Mouse (Mus musculus) lung, postnatal 0 days (tissue): ENCODE measurements around the gene Rps18. TPM values are rescaled to one million over a fixed set of nuclear protein-coding genes. Genes with fewer than 3 reads are reported as not detected.
"Not testable (repeated sequence)": the region's sequence is repeated elsewhere in the genome, so short reads cannot be mapped to it uniquely, and the experiment has no call there.

Source experiments
- ATAC-seq: fragments of 200-750 bp; cut with Nextera tagmentation; 2 replicates; pipeline ENCODE4 v1.8.0; 2017; ENCODE audit warnings: moderate library complexity
- DNase-seq: peaks from one replicate; pipeline ENCODE4 v3.0.0-alpha.2; 2016; ENCODE audit warnings: low spot score
- H3K27ac ChIP-seq: fragments of 300-500 bp; sonication (generic); 2 replicates; pipeline ENCODE4 v1.5.1; 2014; ENCODE audit warnings: antibody characterized with exemption, mild to moderate bottlenecking, low read length, mixed read lengths
- H3K27me3 ChIP-seq: fragments of 300-500 bp; sonication (generic); replicated peaks from 2 replicates; pipeline ENCODE4 v1.6.1; 2014; ENCODE audit warnings: low read length, mixed read lengths; ENCODE audit not compliant: insufficient read depth
- H3K36me3 ChIP-seq: fragments of 300-500 bp; sonication (generic); 2 replicates; pipeline ENCODE4 v1.6.1; 2014; ENCODE audit warnings: low read length, mixed read lengths; ENCODE audit not compliant: insufficient read depth
- H3K4me1 ChIP-seq: fragments of 300-500 bp; sonication (generic); 2 replicates; pipeline ENCODE4 v1.6.1; 2014; ENCODE audit warnings: antibody characterized with exemption, low read depth, low read length, mixed read lengths; ENCODE audit not compliant: insufficient read depth
- H3K4me2 ChIP-seq: fragments of 300-500 bp; sonication (generic); replicated peaks from 2 replicates; pipeline ENCODE4 v1.6.1; 2014; ENCODE audit warnings: low read depth, mild to moderate bottlenecking, low read length, moderate library complexity, mixed read lengths
- H3K4me3 ChIP-seq: fragments of 300-500 bp; sonication (generic); 2 replicates; pipeline ENCODE4 v1.5.1; 2014; ENCODE audit warnings: low read depth, low read length
- H3K9ac ChIP-seq: fragments of 300-500 bp; sonication (generic); replicated peaks from 2 replicates; pipeline ENCODE4 v1.6.1; 2014; ENCODE audit warnings: low read depth, mild to moderate bottlenecking
- H3K9me3 ChIP-seq: fragments of 300-500 bp; sonication (generic); 2 replicates; pipeline ENCODE4 v1.6.1; 2016; ENCODE audit warnings: low read length, mixed read lengths
- CTCF ChIP-seq: IDR thresholded peaks from 2 replicates; pipeline ENCODE4 v1.5.1; 2016; ENCODE audit warnings: antibody characterized with exemption, mild to moderate bottlenecking
- EP300 ChIP-seq: IDR thresholded peaks from 2 replicates; pipeline ENCODE4 v1.6.1; 2016; ENCODE audit warnings: antibody characterized with exemption, mild to moderate bottlenecking, control low read depth
- whole genome bisulfite sequencing: fragments of 180-500 bp; shearing (Covaris S2); extraction: QIAGEN DNeasy Blood & Tissue Kit; methylation state at CpG from one replicate; pipeline ENCODE4 v1.1.7; 2014; 5-methylcytosine and 5-hydroxymethylcytosine counted together
- polyA plus RNA-seq: library from polyadenylated mRNA; unstranded; fragments of >200 nt; fragmentation: Nextera tagmentation; extraction: Ambion mirVana; gene quantifications from 2 replicates; pipeline ENCODE4 v1.2.1, GENCODE M21; 2015

Rps18 gene
- polyA plus RNA-seq, 1 experiment from 2014 or later, result 1,435 TPM

- Histone ChIP-seq H3K36me3 (no peaks in the 10 kb centered on the region), H3K27me3 (no peaks in the 10 kb centered on the region), H3K4me3 (no peak overlapping the region), H3K9me3 (no peaks in the 10 kb centered on the region), H3K27ac (no peak overlapping the region), H3K4me1 (no peaks in the 10 kb centered on the region), H3K9ac (no peak overlapping the region), H3K4me2 (no peak overlapping the region)
- DNase-seq (no peak), ATAC-seq (no peak)
- TF ChIP-seq CTCF (no peak), EP300 (no peak)
- 51% methylated on average over 3 of the region's 3 CpGs for WGBS
Measured at GRCm38 (mm10) chr17:33995651-33996050, 39.9 kb upstream of the Rps18 start.

GRCm38 (mm10) chr17:33994959-33995358, 39.2 kb upstream of the Rps18 start:
- H3K4me3 ChIP-seq, result no peak overlapping the region
- no peaks in the 10 kb centered on the region for H3K36me3 ChIP-seq
- ATAC-seq (no peak), DNase-seq (no peak)
- H3K9ac ChIP-seq, result no peak overlapping the region
- no peak overlapping the region for H3K27ac ChIP-seq
- no peaks in the 10 kb centered on the region for H3K4me1 ChIP-seq
- no peaks in the 10 kb centered on the region for H3K27me3 ChIP-seq
- no peak overlapping the region for H3K4me2 ChIP-seq
- TF ChIP-seq EP300 (no peak), CTCF (no peak)
- no peaks in the 10 kb centered on the region for H3K9me3 ChIP-seq
- 86% methylated on average over 8 of the region's 8 CpGs for WGBS

DNA sequence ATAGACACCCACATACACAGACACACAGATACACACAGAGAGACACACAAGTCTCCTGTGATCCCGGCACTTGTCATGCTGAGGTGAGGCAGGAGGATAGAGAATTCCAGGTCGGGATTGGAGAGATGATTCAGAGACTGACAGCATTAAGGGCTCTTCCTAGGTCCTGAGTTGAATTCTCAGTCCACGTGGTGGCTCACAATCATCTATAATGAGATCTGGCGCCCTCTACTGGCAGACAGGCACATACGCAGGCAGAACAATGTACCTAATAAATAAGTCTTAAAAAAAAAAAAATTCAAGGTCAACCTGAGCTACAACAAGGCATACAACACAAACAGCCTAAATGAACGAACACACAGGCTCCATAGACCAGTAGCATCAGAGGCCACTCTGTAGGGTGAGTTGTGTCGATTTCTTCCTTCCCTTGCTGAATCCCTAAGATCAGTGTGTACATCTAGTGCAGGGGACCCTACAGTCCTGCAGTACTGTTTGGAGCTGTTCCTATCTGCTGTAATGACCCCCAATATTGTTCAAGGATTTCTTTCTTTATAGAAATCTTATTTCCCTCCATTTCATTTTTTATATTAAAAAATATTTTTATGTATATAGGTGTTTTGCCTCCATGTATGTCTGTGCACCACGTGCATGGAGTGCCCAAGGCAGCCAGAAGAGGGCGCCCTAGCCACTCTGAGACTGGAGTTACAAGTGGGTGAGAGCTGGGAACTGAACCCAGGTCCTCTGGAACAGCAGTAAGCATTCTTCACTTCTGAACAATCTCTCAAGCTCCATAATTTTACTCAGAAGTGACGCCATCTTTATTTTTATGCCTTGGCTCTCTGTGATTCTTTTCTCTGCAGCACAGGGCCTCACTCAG, 36.2 kb upstream of the Rps18 start:
- peak; percentile 44 for ATAC-seq
- peak; percentile 85 for DNase-seq
- no peaks in the 10 kb centered on the region for H3K36me3 ChIP-seq
- H3K4me1 ChIP-seq, result no peaks in the 10 kb centered on the region
- no peak overlapping the region for H3K9ac ChIP-seq
- H3K9me3 ChIP-seq, result no peaks in the 10 kb centered on the region
- no peak overlapping the region for H3K4me3 ChIP-seq
- no peaks in the 10 kb centered on the region for H3K27me3 ChIP-seq
- 32% methylated on average over 10 of the region's 10 CpGs for WGBS
- TF ChIP-seq EP300, result no peak
- peak; percentile 84 for TF ChIP-seq CTCF
- no peak overlapping the region for H3K27ac ChIP-seq
- H3K4me2 ChIP-seq, result no peak overlapping the region

GRCm38 (mm10) chr17:33982136-33982535, 26.3 kb upstream of the Rps18 start:
- peak; percentile 88 for TF ChIP-seq CTCF
- H3K27ac ChIP-seq, H3K36me3 ChIP-seq, H3K4me2 ChIP-seq, H3K27me3 ChIP-seq, H3K4me3 ChIP-seq, ATAC-seq, H3K9me3 ChIP-seq, H3K4me1 ChIP-seq, H3K9ac ChIP-seq: not testable (repeated sequence)
- peak; percentile 31 for DNase-seq
- 10% methylated on average over 8 of the region's 8 CpGs for WGBS

- H3K27ac ChIP-seq, result peak overlapping the region; percentile 51; the same call in 1 of the 2 replicates
- peak overlapping the region; percentile 52 for H3K4me2 ChIP-seq
- not testable (repeated sequence) for H3K9ac ChIP-seq, H3K36me3 ChIP-seq, H3K9me3 ChIP-seq, H3K27me3 ChIP-seq, H3K4me1 ChIP-seq
- peak; percentile 88 for ATAC-seq
- TF ChIP-seq CTCF (peak; percentile 60), EP300 (peak; percentile 24; the same call in 1 of the 2 replicates)
- DNase-seq, result peak; percentile 97
- peak overlapping the region; percentile 38 for H3K4me3 ChIP-seq
- under 1% methylated on average over 27 of the region's 27 CpGs for WGBS
Measured at GRCm38 (mm10) chr17:33981192-33981909, 25.6 kb upstream of the Rps18 start.

GRCm38 (mm10) chr17:33980181-33981035, 24.6 kb upstream of the Rps18 start:
- ATAC-seq, result no peak
- no peak overlapping the region; the same call in 1 of the 2 replicates for H3K4me2 ChIP-seq
- 66% methylated on average over 19 of the region's 19 CpGs for WGBS

More at GRCm38 (mm10) chr17:33980181-33981035, 24.6 kb upstream of the Rps18 start:
- Histone ChIP-seq H3K27me3 (no peaks in the 10 kb centered on the region), H3K9me3 (no peaks in the 10 kb centered on the region), H3K27ac (peak overlapping the region; percentile 47), H3K4me1 (peaks cover 9% of the 10 kb centered on the region; the same call in 1 of the 2 replicates), H3K4me3 (no peak overlapping the region), H3K9ac (no peak overlapping the region), H3K36me3 (no peaks in the 10 kb centered on the region)
- peak; percentile 55 for DNase-seq
- TF ChIP-seq EP300 (no peak), CTCF (no peak)
